Mouse (Mus musculus) heart, embryonic 11.5 days (tissue): ENCODE data around the gene Gm20521. TPM values are rescaled to one million over a fixed set of nuclear protein-coding genes. Genes with fewer than 3 reads are reported as not detected.

Source experiments
- ATAC-seq: fragments of 200-750 bp; cut with Nextera tagmentation; replicated peaks from 2 replicates; pipeline ENCODE4 v1.8.0; 2017; ENCODE audit warnings: moderate library complexity; ENCODE audit not compliant: insufficient number of reproducible peaks, low FRiP score, low TSS enrichment
- H3K27ac ChIP-seq: fragments of 300-500 bp; sonication (generic); 2 replicates; pipeline ENCODE4 v1.5.1; 2014; ENCODE audit warnings: mild to moderate bottlenecking, low read depth, low read length
- H3K27me3 ChIP-seq: fragments of 300-500 bp; sonication (generic); 2 replicates; pipeline ENCODE4 v1.6.1; 2014; ENCODE audit warnings: mild to moderate bottlenecking, low read length, mixed read lengths; ENCODE audit not compliant: control insufficient read depth, insufficient read depth
- H3K36me3 ChIP-seq: fragments of 300-500 bp; sonication (generic); 2 replicates; pipeline ENCODE4 v1.6.1; 2014; ENCODE audit warnings: mild to moderate bottlenecking, low read length, moderate library complexity, mixed read lengths; ENCODE audit not compliant: control insufficient read depth, insufficient read depth
- H3K4me1 ChIP-seq: fragments of 300-500 bp; sonication (generic); 2 replicates; pipeline ENCODE4 v1.6.1; 2014; ENCODE audit warnings: low read length; ENCODE audit not compliant: control insufficient read depth, insufficient read depth
- H3K4me2 ChIP-seq: fragments of 300-500 bp; sonication (generic); 2 replicates; pipeline ENCODE4 v1.6.1; 2014; ENCODE audit warnings: mild to moderate bottlenecking, moderate library complexity
- H3K4me3 ChIP-seq: fragments of 300-500 bp; sonication (generic); 2 replicates; pipeline ENCODE4 v1.5.1; 2014; ENCODE audit warnings: low read depth, low read length
- H3K9ac ChIP-seq: fragments of 300-500 bp; sonication (generic); 2 replicates; pipeline ENCODE4 v1.6.1; 2014; ENCODE audit warnings: mild to moderate bottlenecking, low read depth, low read length, moderate library complexity
- H3K9me3 ChIP-seq: fragments of 300-500 bp; sonication (generic); replicated peaks from 2 replicates; pipeline ENCODE4 v1.6.1; 2016; ENCODE audit warnings: low read length; ENCODE audit not compliant: control insufficient read depth
- WGBS: fragments of 180-500 bp; shearing (Covaris S2); extraction: QIAGEN DNeasy Blood & Tissue Kit; methylation state at CpG from one replicate; pipeline ENCODE4 v1.1.7; 2014; ENCODE audit not compliant: insufficient replicate concordance; 5-methylcytosine and 5-hydroxymethylcytosine counted together
- polyA plus RNA-seq: library from polyadenylated mRNA; unstranded; fragments of >200 nt; fragmentation: Nextera tagmentation; extraction: Ambion mirVana; gene quantifications from 2 replicates; pipeline ENCODE4 v1.2.1, GENCODE M21; 2014

Gene Gm20521
- polyA plus RNA-seq, 1 experiment from 2014 or later: 0.31 TPM

DNA sequence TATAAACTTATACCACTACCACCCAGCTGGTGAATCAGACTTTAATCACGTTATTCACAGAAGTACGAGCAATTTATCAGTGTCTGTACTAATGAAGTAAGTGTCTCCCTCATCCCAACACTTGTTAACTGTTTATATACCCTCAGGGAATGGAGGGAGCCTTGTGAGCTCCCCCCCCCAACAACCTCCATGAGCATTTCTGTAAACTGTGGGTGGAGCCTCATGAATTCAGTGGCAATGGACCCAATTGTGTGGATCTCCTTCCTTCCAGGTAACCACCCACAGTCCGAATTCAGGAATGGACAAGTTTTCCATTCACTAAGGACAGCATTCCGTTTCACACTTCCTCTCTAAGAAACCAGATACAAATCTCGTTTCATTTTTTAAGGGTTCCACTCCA lies 17.6 kb upstream of the Gm20521 start:
- H3K4me1 ChIP-seq: no peaks in the 10 kb centered on the region
- no peak overlapping the region for H3K9ac ChIP-seq
- H3K36me3 ChIP-seq: no peaks in the 10 kb centered on the region
- WGBS: 71% methylated on average over 5 of the region's 5 CpGs
- H3K4me3 ChIP-seq: no peak overlapping the region
- no peak overlapping the region for H3K4me2 ChIP-seq
- H3K27me3 ChIP-seq: no peaks in the 10 kb centered on the region
- ATAC-seq: no peak
- H3K27ac ChIP-seq: no peak overlapping the region
- no peaks in the 10 kb centered on the region for H3K9me3 ChIP-seq

DNA sequence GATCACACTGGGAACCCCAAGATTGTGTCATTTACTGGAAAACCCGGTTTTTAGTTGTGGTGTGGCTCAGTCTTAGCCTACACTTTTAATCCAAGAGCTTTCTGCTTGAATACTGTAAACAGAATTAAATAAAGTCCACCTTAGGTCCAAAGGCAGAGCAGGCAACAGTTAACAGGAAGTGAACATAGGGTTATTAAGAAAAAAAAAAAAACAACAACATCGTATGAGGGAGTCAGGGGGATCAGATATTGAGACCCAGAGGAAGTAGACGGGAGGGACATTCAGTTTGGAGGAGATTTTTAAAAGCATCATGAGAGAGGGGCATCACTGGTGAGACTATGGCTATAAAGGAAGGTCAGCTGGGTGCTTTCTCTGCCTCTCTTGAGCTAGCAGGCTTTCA lies 17.0 kb upstream of the Gm20521 start:
- no peaks in the 10 kb centered on the region for H3K36me3 ChIP-seq
- no peak overlapping the region for H3K4me2 ChIP-seq
- no peak overlapping the region for H3K9ac ChIP-seq
- no peak overlapping the region for H3K4me3 ChIP-seq
- no peaks in the 10 kb centered on the region for H3K4me1 ChIP-seq
- no peak for ATAC-seq
- H3K27ac ChIP-seq: no peak overlapping the region
- no peaks in the 10 kb centered on the region for H3K27me3 ChIP-seq
- H3K9me3 ChIP-seq: no peaks in the 10 kb centered on the region
- WGBS: 60% methylated on average over 3 of the region's 3 CpGs

DNA sequence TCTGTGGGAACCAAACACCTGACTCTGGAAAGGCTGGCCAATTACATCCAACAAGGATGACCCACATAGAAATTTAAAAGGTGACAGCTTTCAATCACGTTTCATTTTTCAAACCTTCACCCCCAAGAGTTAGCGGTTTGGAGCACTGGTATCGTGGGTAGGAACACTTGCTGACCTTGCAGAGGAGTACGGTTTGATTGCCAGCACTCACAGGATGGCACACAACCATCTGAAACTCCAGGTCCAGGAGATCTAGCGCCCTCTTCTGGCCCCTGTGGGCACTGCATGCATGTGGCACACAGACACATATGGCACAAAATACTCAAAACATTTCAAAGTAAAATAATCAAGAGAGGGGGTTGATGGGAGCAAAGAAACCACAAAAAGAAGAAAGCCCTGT lies 16.3 kb upstream of the Gm20521 start:
- Histone ChIP-seq H3K27me3 (no peaks in the 10 kb centered on the region), H3K27ac (no peak overlapping the region), H3K4me3 (no peak overlapping the region), H3K4me2 (no peak overlapping the region), H3K36me3 (no peaks in the 10 kb centered on the region), H3K4me1 (no peaks in the 10 kb centered on the region), H3K9ac (no peak overlapping the region), H3K9me3 (no peaks in the 10 kb centered on the region)
- 56% methylated on average over 5 of the region's 5 CpGs for WGBS
- no peak for ATAC-seq

DNA sequence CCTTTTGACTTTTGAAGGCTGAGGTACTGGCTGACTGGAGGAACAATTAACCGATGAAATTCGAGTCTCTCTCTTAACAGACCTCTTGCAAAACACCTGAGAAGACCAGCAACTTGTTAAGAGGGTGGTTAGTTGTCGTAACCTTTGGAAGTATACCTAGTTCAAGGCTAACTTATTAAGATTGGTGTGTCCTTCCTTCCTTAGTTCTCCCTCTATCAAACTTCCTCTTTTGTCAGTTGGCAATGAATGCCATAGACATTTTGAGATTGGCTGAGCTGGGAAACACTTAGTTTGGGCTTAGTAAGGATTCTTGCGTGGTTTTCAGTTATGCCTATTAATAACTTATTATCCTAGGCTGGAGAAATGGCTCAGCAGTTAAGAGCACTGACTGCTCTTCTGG lies 15.2 kb upstream of the Gm20521 start:
- H3K27me3 ChIP-seq: no peaks in the 10 kb centered on the region
- H3K4me2 ChIP-seq: no peak overlapping the region
- H3K27ac ChIP-seq: no peak overlapping the region
- no peaks in the 10 kb centered on the region for H3K36me3 ChIP-seq
- H3K9me3 ChIP-seq: no peaks in the 10 kb centered on the region
- H3K9ac ChIP-seq: no peak overlapping the region
- H3K4me3 ChIP-seq: no peak overlapping the region
- H3K4me1 ChIP-seq: no peaks in the 10 kb centered on the region
- 85% methylated on average over 4 of the region's 4 CpGs for WGBS
- no peak for ATAC-seq

DNA sequence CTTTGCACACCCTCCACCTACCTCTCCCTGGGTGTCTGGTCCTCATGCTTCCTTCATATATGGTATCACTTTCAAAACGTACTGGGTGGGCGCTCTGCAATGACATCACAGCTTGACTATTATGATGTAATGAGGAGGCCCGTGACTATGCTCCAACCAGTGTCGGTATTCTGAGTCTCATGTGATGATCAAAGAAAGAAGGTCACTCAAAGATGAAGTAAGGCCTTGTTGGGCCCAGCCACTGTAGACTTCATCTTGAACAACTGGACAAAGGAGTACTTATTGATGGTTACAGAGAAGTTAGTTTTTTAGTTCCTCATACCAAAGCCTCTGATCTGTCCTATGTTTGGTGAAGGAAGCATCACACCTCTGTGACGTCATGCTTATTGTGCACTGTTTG lies 12.4 kb upstream of the Gm20521 start, which contains the start of gene Homez:
Homez (minus strand) TSS at position 101 of the 400 bp plus-strand sequence.
- Histone ChIP-seq H3K4me1 (0 out of 2 replicates have a peak, but pooled peaks cover 3% of the 10 kb centered on the region), H3K27me3 (no peaks in the 10 kb centered on the region), H3K9ac (no peak within 1 kb of the TSS), H3K4me2 (no peak within 1 kb of the TSS), H3K9me3 (no peaks in the 10 kb centered on the region), H3K4me3 (no peak within 1 kb of the TSS), H3K27ac (no peak within 1 kb of the TSS), H3K36me3 (no peaks in the 10 kb centered on the region)
- 81% methylated on average over 5 of the region's 5 CpGs for WGBS
- no peak for ATAC-seq

DNA sequence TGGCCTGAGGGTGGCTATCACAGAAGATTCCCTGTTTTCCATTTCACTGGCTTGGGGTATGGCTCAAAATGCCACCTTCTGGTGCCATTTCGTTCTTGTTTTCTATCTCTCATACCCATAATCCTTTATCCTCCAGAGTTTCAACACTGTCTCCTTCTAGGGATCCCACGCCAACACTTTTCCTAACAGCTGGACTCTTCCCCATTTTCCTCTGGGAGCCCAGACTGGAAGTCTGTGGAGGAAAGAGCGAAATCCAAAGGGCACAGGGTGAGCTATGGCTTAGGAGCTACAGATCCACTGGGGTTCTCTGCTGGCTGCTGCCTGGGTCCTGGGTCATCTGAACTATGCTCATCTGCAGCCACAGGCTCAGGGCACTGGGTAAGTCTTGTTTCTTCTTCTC lies 9.1 kb upstream of the Gm20521 start:
- WGBS: 75% methylated on average over 3 of the region's 3 CpGs
- ATAC-seq: no peak
- H3K4me2 ChIP-seq: no peak overlapping the region

DNA sequence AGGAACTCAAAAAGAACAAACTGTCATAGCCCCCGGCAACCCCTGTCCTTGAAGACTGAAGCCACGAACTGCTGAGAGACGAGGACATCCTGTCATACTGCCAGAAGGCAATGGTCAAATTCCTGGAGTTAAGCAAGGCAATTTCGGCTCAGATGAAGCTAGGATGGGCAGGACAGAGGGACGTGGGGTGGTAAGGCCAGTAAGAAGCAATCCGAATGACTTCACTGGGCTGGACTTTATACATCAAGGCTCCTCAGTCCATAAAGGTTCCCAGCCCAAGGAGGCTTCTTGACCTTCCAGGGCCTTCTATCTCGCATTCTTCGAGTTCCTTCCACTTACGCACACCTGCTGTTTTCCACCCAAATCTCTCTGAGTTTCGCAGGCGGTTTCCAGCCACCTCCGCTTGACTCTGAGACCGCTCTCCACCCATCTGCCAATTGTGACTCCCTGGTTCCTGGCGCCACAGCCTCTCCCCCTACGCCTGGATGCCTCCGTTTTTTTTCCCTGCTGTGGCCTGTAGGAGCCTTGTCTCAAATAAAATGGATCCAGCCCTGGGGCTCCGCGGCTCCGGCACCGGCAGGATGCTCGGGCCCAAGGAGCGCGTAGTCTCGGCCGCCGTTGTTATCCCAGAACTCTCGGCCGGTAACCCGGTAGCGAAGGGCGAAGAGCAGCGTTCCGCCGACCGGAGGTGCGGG lies 7.2 kb upstream of the Gm20521 start:
- peak overlapping the region; percentile 91 for H3K4me2 ChIP-seq

More for the DNA sequence above, 9.1 kb upstream of the Gm20521 start:
- peaks cover 10% of the 10 kb centered on the region; the same call in 1 of the 2 replicates for H3K4me1 ChIP-seq
- no peak overlapping the region for H3K4me3 ChIP-seq
- H3K9ac ChIP-seq: no peak overlapping the region
- H3K36me3 ChIP-seq: no peaks in the 10 kb centered on the region
- no peaks in the 10 kb centered on the region for H3K9me3 ChIP-seq
- H3K27ac ChIP-seq: no peak overlapping the region
- H3K27me3 ChIP-seq: no peaks in the 10 kb centered on the region

DNA sequence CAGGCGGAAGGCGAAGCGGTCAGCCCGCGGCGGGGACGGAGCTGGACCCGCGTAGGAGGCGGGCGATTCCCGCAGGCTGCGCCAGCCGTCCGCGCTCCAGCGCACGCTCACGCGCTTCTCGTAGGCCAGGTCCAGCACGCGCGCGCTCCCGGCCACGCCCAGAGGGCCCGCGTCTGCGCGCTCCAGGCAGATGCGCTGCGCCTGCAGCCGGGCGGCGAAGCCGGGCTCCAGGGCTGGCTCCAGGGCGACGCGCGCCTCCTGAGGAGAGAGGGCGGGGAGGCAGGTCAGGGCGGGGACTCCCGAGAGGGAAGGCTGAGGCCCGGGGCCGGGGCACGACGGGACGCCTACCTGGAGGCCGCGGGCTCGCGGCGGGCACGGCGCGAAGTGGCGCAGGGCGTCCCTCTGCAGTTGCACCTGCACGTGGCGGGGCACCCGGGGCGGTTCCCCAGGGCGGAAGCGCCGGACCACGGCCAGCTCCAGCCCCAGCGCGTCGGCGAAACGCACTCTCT lies 6.6 kb upstream of the Gm20521 start:
- peak; percentile 86 for ATAC-seq

More for the DNA sequence above, 7.2 kb upstream of the Gm20521 start:
- Histone ChIP-seq H3K4me3 (peak overlapping the region; percentile 70), H3K9me3 (no peaks in the 10 kb centered on the region), H3K9ac (peak overlapping the region; percentile 77), H3K36me3 (no peaks in the 10 kb centered on the region), H3K4me1 (peaks cover 10% of the 10 kb centered on the region; the same call in 1 of the 2 replicates), H3K27me3 (no peaks in the 10 kb centered on the region), H3K27ac (peak overlapping the region; percentile 73; the same call in 1 of the 2 replicates)
- ATAC-seq: peak; percentile 15; the same call in 1 of the 2 replicates
- WGBS: 2% methylated on average over 36 of the region's 36 CpGs

More for the DNA sequence above, 6.6 kb upstream of the Gm20521 start:
- peak overlapping the region; percentile 91 for H3K4me2 ChIP-seq
- H3K27me3 ChIP-seq: no peaks in the 10 kb centered on the region
- H3K4me1 ChIP-seq: peaks cover 10% of the 10 kb centered on the region; the same call in 1 of the 2 replicates
- peak overlapping the region; percentile 73 for H3K27ac ChIP-seq
- H3K9me3 ChIP-seq: no peaks in the 10 kb centered on the region
- H3K36me3 ChIP-seq: no peaks in the 10 kb centered on the region
- under 1% methylated on average over 68 of the region's 72 CpGs for WGBS
- H3K4me3 ChIP-seq: peak overlapping the region; percentile 70
- peak overlapping the region; percentile 77 for H3K9ac ChIP-seq
